Mouse (Mus musculus): ENCODE data around the gene Gse1. TPM values are rescaled to one million over a fixed set of nuclear protein-coding genes. Genes with fewer than 3 reads are reported as not detected.

The Gse1 gene
- total and polyA plus RNA-seq, 2 experiments from 2014 or later = 15.9 to 48.2 TPM

- WGBS = 78% methylated on average over 4 of the region's 4 CpGs
- no peaks in the 10 kb centered on the region for H3K27me3 ChIP-seq (ENCODE audit: insufficient read depth, low read length)
- H3K4me1 ChIP-seq (ENCODE audit: insufficient read depth) = peaks cover 9% of the 10 kb centered on the region
- ATAC-seq = no peak
- no peak for DNase-seq
- no peak overlapping the region for H3K4me3 ChIP-seq (ENCODE audit: low read depth, low read length)
- TF ChIP-seq CTCF (IDR thresholded peaks at IDR 0.05; ENCODE audit: low read depth) = no peak
- H3K4me2 ChIP-seq (ENCODE audit: low read depth) = no peak overlapping the region
- H3K27ac ChIP-seq (ENCODE audit: low read depth, low read length) = no peak overlapping the region
- no peaks in the 10 kb centered on the region for H3K9me3 ChIP-seq (ENCODE audit: low read length)
- no peak overlapping the region for H3K9ac ChIP-seq
- no peaks in the 10 kb centered on the region for H3K36me3 ChIP-seq (ENCODE audit: insufficient read depth)
Measured at GRCm38 (mm10) chr8:120464585-120464937, 236.3 kb downstream of the Gse1 start.

- ATAC-seq = peak; percentile 76
- no peaks in the 10 kb centered on the region for H3K36me3 ChIP-seq (ENCODE audit: insufficient read depth)
- no peak overlapping the region for H3K4me3 ChIP-seq (ENCODE audit: low read depth, low read length)
- H3K9ac ChIP-seq = no peak overlapping the region
- H3K9me3 ChIP-seq (ENCODE audit: low read length) = no peaks in the 10 kb centered on the region
- 12% methylated on average over 8 of the region's 8 CpGs for WGBS
- no peak for TF ChIP-seq CTCF (IDR thresholded peaks at IDR 0.05; ENCODE audit: low read depth)
- DNase-seq = peak; percentile 86
- no peaks in the 10 kb centered on the region for H3K27me3 ChIP-seq (ENCODE audit: insufficient read depth, low read length)
- H3K4me1 ChIP-seq (ENCODE audit: insufficient read depth) = no peaks in the 10 kb centered on the region
- H3K4me2 ChIP-seq (ENCODE audit: low read depth) = no peak overlapping the region
- no peak overlapping the region for H3K27ac ChIP-seq (ENCODE audit: low read depth, low read length)
Measured at GRCm38 (mm10) chr8:120465710-120466109, 237.5 kb downstream of the Gse1 start.

GRCm38 (mm10) chr8:120466266-120466665 is 238.0 kb downstream of the Gse1 start:
- 65% methylated on average over 10 of the region's 10 CpGs for whole genome bisulfite sequencing
- no peak overlapping the region for H3K27ac ChIP-seq (ENCODE audit: low read depth, low read length)
- no peak for DNase-seq

GRCm38 (mm10) chr8:120467598-120467997 is 239.3 kb downstream of the Gse1 start:
- Histone ChIP-seq H3K4me2 (ENCODE audit: low read depth) (no peak overlapping the region), H3K4me3 (ENCODE audit: low read depth, low read length) (no peak overlapping the region), H3K9me3 (ENCODE audit: low read length) (no peaks in the 10 kb centered on the region), H3K27ac (ENCODE audit: low read depth, low read length) (no peak overlapping the region), H3K27me3 (ENCODE audit: insufficient read depth, low read length) (no peaks in the 10 kb centered on the region), H3K9ac (no peak overlapping the region), H3K36me3 (ENCODE audit: insufficient read depth) (no peaks in the 10 kb centered on the region), H3K4me1 (ENCODE audit: insufficient read depth) (peaks cover 6% of the 10 kb centered on the region)
- TF ChIP-seq CTCF (IDR thresholded peaks at IDR 0.05; ENCODE audit: low read depth) = no peak
- ATAC-seq (no peak), DNase-seq (no peak)
- 94% methylated on average over 7 of the region's 7 CpGs for WGBS

More at GRCm38 (mm10) chr8:120466266-120466665, 238.0 kb downstream of the Gse1 start:
- Histone ChIP-seq H3K9me3 (ENCODE audit: low read length) (no peaks in the 10 kb centered on the region), H3K27me3 (ENCODE audit: insufficient read depth, low read length) (no peaks in the 10 kb centered on the region), H3K9ac (no peak overlapping the region), H3K4me1 (ENCODE audit: insufficient read depth) (no peaks in the 10 kb centered on the region), H3K4me3 (ENCODE audit: low read depth, low read length) (no peak overlapping the region), H3K36me3 (ENCODE audit: insufficient read depth) (no peaks in the 10 kb centered on the region), H3K4me2 (ENCODE audit: low read depth) (no peak overlapping the region)
- TF ChIP-seq CTCF (IDR thresholded peaks at IDR 0.05; ENCODE audit: low read depth) = no peak
- ATAC-seq = no peak

- 90% methylated on average over 12 of the region's 12 CpGs for WGBS
- H3K9ac ChIP-seq = no peak overlapping the region
- H3K4me2 ChIP-seq (ENCODE audit: low read depth) = no peak overlapping the region
Measured at GRCm38 (mm10) chr8:120470170-120470569, 241.9 kb downstream of the Gse1 start.

GRCm38 (mm10) chr8:120471166-120471565 is 242.9 kb downstream of the Gse1 start:
- no peak overlapping the region for H3K9ac ChIP-seq
- ATAC-seq (0 out of 2 replicates have a peak, but pooled peaks have one; percentile 34), DNase-seq (peak; percentile 53)
- peaks cover 6% of the 10 kb centered on the region for H3K4me1 ChIP-seq (ENCODE audit: insufficient read depth)
- H3K27ac ChIP-seq (ENCODE audit: low read depth, low read length) = no peak overlapping the region
- no peaks in the 10 kb centered on the region for H3K36me3 ChIP-seq (ENCODE audit: insufficient read depth)
- H3K4me3 ChIP-seq (ENCODE audit: low read depth, low read length) = no peak overlapping the region
- H3K9me3 ChIP-seq (ENCODE audit: low read length) = no peaks in the 10 kb centered on the region
- WGBS = 4% methylated on average over 7 of the region's 7 CpGs
- no peaks in the 10 kb centered on the region for H3K27me3 ChIP-seq (ENCODE audit: insufficient read depth, low read length)
- H3K4me2 ChIP-seq (ENCODE audit: low read depth) = no peak overlapping the region
- TF ChIP-seq CTCF (IDR thresholded peaks at IDR 0.05; ENCODE audit: low read depth) = peak; percentile 56

More at GRCm38 (mm10) chr8:120470170-120470569, 241.9 kb downstream of the Gse1 start:
- DNase-seq (no peak), ATAC-seq (no peak)
- peaks cover 6% of the 10 kb centered on the region for H3K4me1 ChIP-seq (ENCODE audit: insufficient read depth)
- no peaks in the 10 kb centered on the region for H3K27me3 ChIP-seq (ENCODE audit: insufficient read depth, low read length)
- no peaks in the 10 kb centered on the region for H3K9me3 ChIP-seq (ENCODE audit: low read length)
- no peak for TF ChIP-seq CTCF (IDR thresholded peaks at IDR 0.05; ENCODE audit: low read depth)
- H3K4me3 ChIP-seq (ENCODE audit: low read depth, low read length) = no peak overlapping the region
- H3K27ac ChIP-seq (ENCODE audit: low read depth, low read length) = no peak overlapping the region
- H3K36me3 ChIP-seq (ENCODE audit: insufficient read depth) = no peaks in the 10 kb centered on the region

GRCm38 (mm10) chr8:120471752-120472151 is 243.5 kb downstream of the Gse1 start:
- 71% methylated on average over 2 of the region's 2 CpGs for WGBS
- Histone ChIP-seq H3K4me3 (ENCODE audit: low read depth, low read length) (no peak overlapping the region), H3K9ac (no peak overlapping the region), H3K4me1 (ENCODE audit: insufficient read depth) (peaks cover 6% of the 10 kb centered on the region), H3K27me3 (ENCODE audit: insufficient read depth, low read length) (no peaks in the 10 kb centered on the region), H3K27ac (ENCODE audit: low read depth, low read length) (peak overlapping the region; percentile 51), H3K4me2 (ENCODE audit: low read depth) (0 out of 2 replicates have a peak overlapping the region, but pooled peaks have one; percentile 1), H3K36me3 (ENCODE audit: insufficient read depth) (no peaks in the 10 kb centered on the region), H3K9me3 (ENCODE audit: low read length) (no peaks in the 10 kb centered on the region)
- no peak for DNase-seq
- 0 out of 2 replicates have a peak, but pooled peaks have one; percentile 5 for ATAC-seq
- no peak for TF ChIP-seq CTCF (IDR thresholded peaks at IDR 0.05; ENCODE audit: low read depth)
